Mouse (Mus musculus): ENCODE measurements around the gene Jag2. TPM values are rescaled to one million over a fixed set of nuclear protein-coding genes. Genes with fewer than 3 reads are reported as not detected.

The Jag2 gene
- polyA plus RNA-seq, 1 experiment: 2.2 TPM

Other genes with a start within 250 kb of the Jag2 start
- gene Cep170b, start 209.3 kb downstream of the Jag2 start, polyA plus RNA-seq (2012; ENCODE audit: insufficient read depth, insufficient read length, missing spikeins): 1.6 and 1.8 TPM in 2 replicates
- gene Pld4, start 169.1 kb downstream of the Jag2 start, polyA plus RNA-seq (2012; ENCODE audit: insufficient read depth, insufficient read length, missing spikeins): 7.5 and 9.4 TPM in 2 replicates
- 2.9 and 3.2 TPM in 2 replicates for gene Ahnak2, start 127.1 kb downstream of the Jag2 start, polyA plus RNA-seq (2012; ENCODE audit: insufficient read depth, insufficient read length, missing spikeins)
- gene Clba1, start 120.8 kb downstream of the Jag2 start, polyA plus RNA-seq (2012; ENCODE audit: insufficient read depth, insufficient read length, missing spikeins): 0.63 and 1.7 TPM in 2 replicates
- 3.1 and 5.5 TPM in 2 replicates for gene Cdca4, start 100.4 kb downstream of the Jag2 start, polyA plus RNA-seq (2012; ENCODE audit: insufficient read depth, insufficient read length, missing spikeins)
- not detected in 2 replicates for gene Gpr132, start 61.5 kb downstream of the Jag2 start, polyA plus RNA-seq (2012; ENCODE audit: insufficient read depth, insufficient read length, missing spikeins)
- 19.4 and 23.6 TPM in 2 replicates for gene Nudt14, start 12.3 kb upstream of the Jag2 start, polyA plus RNA-seq (2012; ENCODE audit: insufficient read depth, insufficient read length, missing spikeins)
- gene Btbd6, start 46.7 kb upstream of the Jag2 start, polyA plus RNA-seq (2012; ENCODE audit: insufficient read depth, insufficient read length, missing spikeins): 10.1 and 10.9 TPM in 2 replicates
- 11.1 and 12.2 TPM in 2 replicates for gene Brf1, start 70.9 kb upstream of the Jag2 start, polyA plus RNA-seq (2012; ENCODE audit: insufficient read depth, insufficient read length, missing spikeins)
- gene Pacs2, start 84.7 kb upstream of the Jag2 start, polyA plus RNA-seq (2012; ENCODE audit: insufficient read depth, insufficient read length, missing spikeins): 8.8 and 15.8 TPM in 2 replicates
- gene Tex22, start 144.7 kb upstream of the Jag2 start, polyA plus RNA-seq (2012; ENCODE audit: insufficient read depth, insufficient read length, missing spikeins): not detected in 2 replicates
- gene Mta1, start 168.5 kb upstream of the Jag2 start, polyA plus RNA-seq (2012; ENCODE audit: insufficient read depth, insufficient read length, missing spikeins): 19.6 and 20.6 TPM in 2 replicates
- gene Crip2, start 210.5 kb upstream of the Jag2 start, polyA plus RNA-seq (2012; ENCODE audit: insufficient read depth, insufficient read length, missing spikeins): 29.0 and 29.8 TPM in 2 replicates
- 117 and 127 TPM in 2 replicates for gene Crip1, start 216.5 kb upstream of the Jag2 start, polyA plus RNA-seq (2012; ENCODE audit: insufficient read depth, insufficient read length, missing spikeins)
- gene Tedc1, start 226.6 kb upstream of the Jag2 start, polyA plus RNA-seq (2012; ENCODE audit: insufficient read depth, insufficient read length, missing spikeins): not detected in 2 replicates

Data from brown adipose tissue, adult 24 weeks (tissue).